Mouse (Mus musculus) ES-E14 (cell line): ENCODE measurements around the gene Rdh8.

Experiments
- CHD2 ChIP-seq: IDR thresholded peaks from 2 replicates; pipeline ENCODE4 v1.6.1; 2014; ENCODE audit warnings: mild to moderate bottlenecking, low read depth, low read length, inconsistent platforms
- HCFC1 ChIP-seq: IDR thresholded peaks from 2 replicates; pipeline ENCODE4 v1.6.1; 2012; ENCODE audit warnings: low read length, inconsistent platforms, borderline replicate concordance; ENCODE audit not compliant: insufficient read depth
- MAFK ChIP-seq: IDR thresholded peaks from 2 replicates; pipeline ENCODE4 v1.6.1; 2014; ENCODE audit warnings: mild to moderate bottlenecking, low read depth, low read length, inconsistent platforms; ENCODE audit not compliant: insufficient read depth
- ZC3H11A ChIP-seq: IDR thresholded peaks from 2 replicates; pipeline ENCODE4 v1.6.1; 2012; ENCODE audit warnings: low read depth, mild to moderate bottlenecking, inconsistent platforms, low read length, borderline replicate concordance
- ZNF384 ChIP-seq: IDR thresholded peaks from 2 replicates; pipeline ENCODE4 v1.6.1; 2012; ENCODE audit warnings: low read depth, low read length, inconsistent platforms

GRCm38 (mm10) chr9:20789651-20790050, 28.7 kb upstream of the Rdh8 start:
- TF ChIP-seq MAFK, result no peak
- TF ChIP-seq CHD2, result no peak
- TF ChIP-seq HCFC1, result no peak
- no peak for TF ChIP-seq ZC3H11A
- no peak for TF ChIP-seq ZNF384
